Mouse (Mus musculus) hindbrain, embryonic 14.5 days (tissue): ENCODE data around the gene Olfr638. TPM values are rescaled to one million over a fixed set of nuclear protein-coding genes. Genes with fewer than 3 reads are reported as not detected.
"Not testable (repeated sequence)": the region's sequence is repeated elsewhere in the genome, so short reads cannot be mapped to it uniquely, and the experiment has no call there.

ENCODE experiments used
- ATAC-seq: fragments of 200-750 bp; cut with Nextera tagmentation; 2 replicates; pipeline ENCODE4 v1.8.0; 2017; ENCODE audit warnings: moderate number of reproducible peaks, mild to moderate bottlenecking, moderate TSS enrichment, moderate library complexity; ENCODE audit not compliant: low FRiP score
- DNase-seq: peaks from one replicate; pipeline ENCODE4 v3.0.0-alpha.2; 2015; ENCODE audit warnings: low spot score
- H3K27ac ChIP-seq: fragments of 300-500 bp; sonication (generic); 2 replicates; pipeline ENCODE4 v1.5.1; 2014; ENCODE audit warnings: mild to moderate bottlenecking, moderate library complexity
- H3K27me3 ChIP-seq: fragments of 300-500 bp; sonication (generic); 2 replicates; pipeline ENCODE4 v1.6.1; 2014; ENCODE audit warnings: mild to moderate bottlenecking, low read length, mixed read lengths; ENCODE audit not compliant: control insufficient read depth, insufficient read depth
- H3K36me3 ChIP-seq: fragments of 300-500 bp; sonication (generic); replicated peaks from 2 replicates; pipeline ENCODE4 v1.6.1; 2014; ENCODE audit not compliant: control insufficient read depth, insufficient read depth
- H3K4me1 ChIP-seq: fragments of 300-500 bp; sonication (generic); replicated peaks from 2 replicates; pipeline ENCODE4 v1.6.1; 2014; ENCODE audit warnings: antibody characterized with exemption, low read length, mixed read lengths; ENCODE audit not compliant: control insufficient read depth, insufficient read depth
- H3K4me2 ChIP-seq: fragments of 300-500 bp; sonication (generic); replicated peaks from 2 replicates; pipeline ENCODE4 v1.6.1; 2014; ENCODE audit warnings: mild to moderate bottlenecking, moderate library complexity
- H3K4me3 ChIP-seq: fragments of 300-500 bp; sonication (generic); replicated peaks from 2 replicates; pipeline ENCODE4 v1.5.1; 2014; ENCODE audit warnings: mild to moderate bottlenecking, low read length
- H3K9ac ChIP-seq: fragments of 300-500 bp; sonication (generic); 2 replicates; pipeline ENCODE4 v1.6.1; 2014
- H3K9me3 ChIP-seq: fragments of 300-500 bp; sonication (generic); 2 replicates; pipeline ENCODE4 v1.6.1; 2016; ENCODE audit warnings: low read length; ENCODE audit not compliant: control insufficient read depth
- WGBS: fragments of 180-500 bp; shearing (Covaris S2); extraction: QIAGEN DNeasy Blood & Tissue Kit; methylation state at CpG from one replicate; pipeline ENCODE4 v1.1.7; 2014; 5-methylcytosine and 5-hydroxymethylcytosine counted together
- polyA plus RNA-seq: library from polyadenylated mRNA; unstranded; fragments of >200 nt; fragmentation: Nextera tagmentation; extraction: Ambion mirVana; gene quantifications from 2 replicates; pipeline ENCODE4 v1.2.1, GENCODE M21; 2014

Olfr638 gene
- polyA plus RNA-seq = not detected in 2 replicates

DNA sequence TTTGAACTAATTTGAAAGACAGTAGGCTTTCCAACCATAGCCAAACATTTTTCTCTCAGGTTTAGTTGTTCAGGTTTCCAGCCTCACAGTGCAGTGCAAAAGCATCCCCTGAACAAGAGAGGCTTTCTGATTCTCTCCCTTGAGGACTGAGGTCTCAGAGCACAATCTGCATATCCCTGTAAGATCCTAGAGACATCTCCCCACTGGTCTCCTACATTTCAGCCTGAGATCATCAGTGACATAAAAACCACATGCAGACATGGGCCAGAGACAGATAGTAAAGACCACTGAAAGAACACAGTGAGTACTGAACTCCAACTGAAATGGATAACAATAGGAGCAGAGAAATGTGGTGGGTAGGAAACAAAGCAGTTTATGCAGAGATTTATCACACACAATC is at the start of gene Olfr638:
TSS of gene Olfr638 (plus strand) at position 301 of the 400 bp plus-strand sequence.
- Histone ChIP-seq H3K36me3 (no peaks in the 10 kb centered on the region), H3K27me3 (no peaks in the 10 kb centered on the region), H3K4me1 (no peaks in the 10 kb centered on the region), H3K9me3 (no peaks in the 10 kb centered on the region), H3K9ac (no peak within 1 kb of the TSS), H3K4me3 (no peak within 1 kb of the TSS), H3K27ac (no peak within 1 kb of the TSS), H3K4me2 (no peak within 1 kb of the TSS)
- no peak for ATAC-seq
- no peak for DNase-seq

DNA sequence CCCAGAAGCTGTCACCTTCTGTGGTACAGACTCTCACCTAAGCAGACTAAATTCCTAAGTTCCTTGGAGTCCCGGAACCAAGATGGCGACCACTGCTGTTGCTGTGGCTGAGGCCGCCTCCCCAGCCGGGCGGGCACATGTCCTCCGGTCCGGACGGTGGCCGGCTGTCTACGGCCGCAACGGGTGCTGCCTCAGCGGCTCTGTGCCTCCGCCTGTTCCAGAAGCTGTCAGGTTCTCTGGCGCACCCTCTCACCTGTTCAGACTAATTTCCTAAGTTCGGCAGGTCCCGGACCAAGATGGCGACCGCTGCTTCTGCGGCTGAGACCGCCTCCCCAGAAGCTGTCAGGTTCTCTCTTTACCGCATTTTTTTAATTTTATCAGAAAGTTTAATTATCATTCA is 31.7 kb upstream of the Olfr638 start:
- DNase-seq, H3K9ac ChIP-seq, H3K4me3 ChIP-seq, H3K4me2 ChIP-seq, ATAC-seq, H3K27ac ChIP-seq, H3K9me3 ChIP-seq, H3K36me3 ChIP-seq, H3K27me3 ChIP-seq, H3K4me1 ChIP-seq: not testable (repeated sequence)
- WGBS = 96% methylated on average over 22 of the region's 22 CpGs

DNA sequence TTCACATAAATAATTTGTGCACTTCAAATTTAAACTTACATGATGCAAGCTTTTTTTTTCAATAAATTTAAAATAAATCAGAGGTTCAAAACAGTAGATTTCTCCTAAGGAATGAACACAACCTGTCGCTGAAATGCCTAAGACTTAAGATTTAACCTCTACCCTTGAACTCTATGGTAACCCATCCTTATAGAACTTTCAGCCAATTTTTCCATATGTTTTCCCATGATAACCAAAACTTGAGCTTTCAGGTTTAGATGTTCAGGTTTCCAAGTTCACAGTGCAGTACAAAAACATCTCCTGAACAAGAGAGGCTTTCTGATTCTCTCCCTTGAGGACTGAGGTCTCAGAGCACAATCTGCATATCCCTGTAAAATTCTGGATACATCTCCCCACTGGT is 27.7 kb upstream of the Olfr638 start, which contains the start of gene Olfr635:
TSS of gene Olfr635 (plus strand) at position 301 of the 400 bp plus-strand sequence.
- Histone ChIP-seq H3K4me3 (no peak within 1 kb of the TSS), H3K27me3 (no peaks in the 10 kb centered on the region), H3K4me1 (no peaks in the 10 kb centered on the region), H3K36me3 (no peaks in the 10 kb centered on the region), H3K9ac (no peak within 1 kb of the TSS), H3K27ac (no peak within 1 kb of the TSS), H3K4me2 (no peak within 1 kb of the TSS), H3K9me3 (no peaks in the 10 kb centered on the region)
- ATAC-seq = no peak
- no peak for DNase-seq
- 71% methylated on average over 1 of the region's 1 CpGs for WGBS

DNA sequence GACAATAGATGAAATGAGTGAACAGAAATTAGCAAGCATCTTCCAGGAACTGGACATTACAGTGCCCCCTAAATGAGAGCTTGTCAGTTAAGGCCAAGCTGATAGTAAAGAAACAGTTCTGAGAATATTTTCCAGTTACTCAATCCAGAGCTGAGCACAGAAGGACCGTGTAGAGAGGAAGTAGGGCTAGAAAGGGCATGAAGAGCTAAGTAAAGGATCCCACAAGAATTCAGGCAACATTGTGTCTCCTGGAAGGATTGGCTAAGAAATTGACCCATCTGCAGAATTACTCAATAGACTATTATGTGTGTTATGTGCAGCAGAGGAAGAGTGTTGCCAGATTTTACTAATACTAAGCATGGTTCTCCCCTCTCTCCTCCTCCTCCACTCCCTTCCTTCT is 26.8 kb upstream of the Olfr638 start:
- H3K9ac ChIP-seq = no peak overlapping the region
- no peak overlapping the region for H3K4me2 ChIP-seq
- WGBS = 59% methylated on average over 1 of the region's 1 CpGs
- no peaks in the 10 kb centered on the region for H3K36me3 ChIP-seq
- no peaks in the 10 kb centered on the region for H3K4me1 ChIP-seq
- H3K9me3 ChIP-seq = no peaks in the 10 kb centered on the region
- DNase-seq (no peak), ATAC-seq (no peak)
- H3K4me3 ChIP-seq = no peak overlapping the region
- H3K27me3 ChIP-seq = no peaks in the 10 kb centered on the region
- H3K27ac ChIP-seq = no peak overlapping the region

DNA sequence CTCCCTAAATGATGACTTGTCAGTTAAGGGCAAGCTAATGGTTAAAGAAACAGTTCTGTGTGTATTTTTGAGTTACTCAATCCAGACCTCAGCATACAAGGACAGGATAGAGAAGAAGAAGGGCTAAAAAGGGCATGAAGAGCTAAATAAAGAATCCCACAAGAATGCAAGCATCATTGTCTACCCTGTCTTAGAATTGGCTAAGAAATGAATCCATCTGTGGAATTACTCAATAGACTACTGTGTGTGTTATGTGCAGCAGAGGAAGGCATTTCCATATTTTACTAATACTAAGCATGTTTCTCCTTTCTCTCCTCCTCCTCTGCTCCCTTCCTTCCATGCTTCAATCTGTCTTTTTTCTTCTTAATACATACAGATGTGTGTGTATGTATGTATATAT is 578 bp downstream of the Olfr638 start:
- H3K4me2 ChIP-seq = no peak overlapping the region
- ATAC-seq = no peak

DNA sequence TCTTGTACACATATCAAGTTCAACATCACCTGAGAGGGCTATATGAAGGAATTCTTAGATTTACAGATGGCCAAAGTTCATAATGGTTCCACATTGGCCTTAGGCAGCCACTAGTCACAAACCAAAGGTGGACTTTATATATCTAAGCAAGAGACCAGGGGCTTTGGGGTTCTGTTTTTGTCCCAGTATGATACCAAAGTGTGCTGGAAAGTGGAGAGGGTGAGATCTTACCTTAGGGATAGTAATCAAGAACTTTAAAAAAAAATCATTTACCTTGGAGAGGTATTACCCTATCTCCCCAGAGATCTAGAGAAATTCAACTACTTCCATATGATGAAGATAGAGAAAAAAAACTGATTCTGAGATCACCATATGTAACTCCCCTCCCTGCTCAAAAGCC is 18.7 kb downstream of the Olfr638 start, which contains the start of gene Olfr639:
TSS of gene Olfr639 (minus strand) at position 101 of the 400 bp plus-strand sequence.
- H3K36me3 ChIP-seq = no peaks in the 10 kb centered on the region
- no peaks in the 10 kb centered on the region for H3K4me1 ChIP-seq
- H3K9me3 ChIP-seq = no peaks in the 10 kb centered on the region
- H3K9ac ChIP-seq = no peak within 1 kb of the TSS
- no peak within 1 kb of the TSS for H3K4me3 ChIP-seq
- DNase-seq (no peak), ATAC-seq (no peak)
- no peak within 1 kb of the TSS for H3K27ac ChIP-seq
- no peaks in the 10 kb centered on the region for H3K27me3 ChIP-seq
- no peak within 1 kb of the TSS for H3K4me2 ChIP-seq

More for the DNA sequence above, 578 bp downstream of the Olfr638 start:
- Histone ChIP-seq H3K36me3 (no peaks in the 10 kb centered on the region), H3K27me3 (no peaks in the 10 kb centered on the region), H3K4me1 (no peaks in the 10 kb centered on the region), H3K9ac (no peak overlapping the region), H3K4me3 (no peak overlapping the region), H3K9me3 (no peaks in the 10 kb centered on the region), H3K27ac (no peak overlapping the region)
- DNase-seq = no peak

DNA sequence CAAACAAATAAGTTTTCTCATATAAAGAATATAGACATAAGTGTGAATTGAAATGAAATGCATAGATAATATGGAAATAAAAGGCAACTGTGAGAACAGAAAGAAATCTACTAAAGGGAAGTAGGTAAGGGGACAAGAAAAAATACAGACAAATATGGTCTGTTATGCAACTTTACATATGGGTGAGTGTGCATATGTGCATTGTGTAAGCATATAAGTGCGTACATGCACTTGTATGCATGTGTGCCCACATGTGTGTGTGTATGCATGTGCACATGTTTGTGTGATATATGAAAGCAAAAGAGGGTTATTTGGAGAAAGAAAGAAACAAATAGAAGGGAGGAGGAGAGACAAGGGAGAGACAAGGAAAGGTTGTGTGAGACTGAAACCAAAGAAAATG is 20.4 kb downstream of the Olfr638 start:
- Histone ChIP-seq H3K4me2 (no peak overlapping the region), H3K27ac (no peak overlapping the region), H3K9ac (no peak overlapping the region), H3K4me1 (no peaks in the 10 kb centered on the region), H3K9me3 (no peaks in the 10 kb centered on the region), H3K4me3 (no peak overlapping the region), H3K27me3 (no peaks in the 10 kb centered on the region), H3K36me3 (no peaks in the 10 kb centered on the region)
- no peak for DNase-seq
- WGBS = 93% methylated on average over 1 of the region's 1 CpGs
- no peak for ATAC-seq

DNA sequence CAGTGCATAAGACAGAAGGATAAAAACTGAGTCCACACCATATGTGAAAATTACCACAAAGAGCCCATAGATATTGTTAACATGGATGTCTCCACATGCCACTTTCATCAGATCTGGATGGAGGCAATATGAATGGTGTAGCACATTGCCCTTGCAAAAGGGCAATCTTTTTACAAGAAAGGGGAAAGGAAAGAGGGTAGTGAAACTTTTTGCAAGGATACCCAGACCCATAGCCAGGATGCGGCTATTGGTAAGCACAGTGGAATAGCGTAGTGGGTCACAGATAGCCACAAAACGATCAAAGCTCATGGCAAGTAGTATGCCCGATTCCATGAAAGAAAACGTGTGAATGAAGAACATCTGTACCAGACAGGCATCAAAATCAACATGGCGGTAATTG is 23.1 kb downstream of the Olfr638 start:
- no peak for ATAC-seq
- 96% methylated on average over 6 of the region's 6 CpGs for WGBS

DNA sequence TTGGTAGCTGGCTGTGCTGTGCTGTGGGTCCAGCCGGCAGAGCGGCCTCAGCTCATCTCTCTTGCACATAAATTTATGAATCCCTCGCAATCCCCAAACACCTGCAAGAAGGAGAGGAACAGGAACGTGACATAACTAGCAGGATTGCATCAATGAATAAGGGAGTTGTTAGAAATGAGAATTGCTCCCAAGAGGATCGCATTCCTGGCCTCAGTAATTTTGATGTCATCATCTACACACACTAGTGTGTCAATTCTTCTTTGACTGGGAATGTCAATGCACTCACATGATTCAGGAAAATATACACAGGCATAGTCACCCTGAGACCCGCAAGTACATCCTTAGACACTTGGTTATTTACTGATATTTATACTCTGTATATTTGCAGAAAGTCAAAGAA is 26.9 kb downstream of the Olfr638 start, which contains the start of gene Olfr640:
TSS of gene Olfr640 (minus strand) at position 101 of the 400 bp plus-strand sequence.
- Histone ChIP-seq H3K9ac (no peak within 1 kb of the TSS), H3K4me3 (no peak within 1 kb of the TSS), H3K36me3 (no peaks in the 10 kb centered on the region), H3K27me3 (no peaks in the 10 kb centered on the region), H3K27ac (no peak within 1 kb of the TSS), H3K4me1 (no peaks in the 10 kb centered on the region), H3K9me3 (no peaks in the 10 kb centered on the region), H3K4me2 (no peak within 1 kb of the TSS)
- no peak for DNase-seq
- 86% methylated on average over 6 of the region's 6 CpGs for WGBS
- no peak for ATAC-seq

More for the DNA sequence above, 23.1 kb downstream of the Olfr638 start:
- H3K4me1 ChIP-seq = no peaks in the 10 kb centered on the region
- no peak overlapping the region for H3K9ac ChIP-seq
- H3K4me3 ChIP-seq = no peak overlapping the region
- H3K9me3 ChIP-seq = no peaks in the 10 kb centered on the region
- H3K27me3 ChIP-seq = no peaks in the 10 kb centered on the region
- no peak for DNase-seq
- H3K36me3 ChIP-seq = no peaks in the 10 kb centered on the region
- H3K4me2 ChIP-seq = no peak overlapping the region
- no peak overlapping the region for H3K27ac ChIP-seq

DNA sequence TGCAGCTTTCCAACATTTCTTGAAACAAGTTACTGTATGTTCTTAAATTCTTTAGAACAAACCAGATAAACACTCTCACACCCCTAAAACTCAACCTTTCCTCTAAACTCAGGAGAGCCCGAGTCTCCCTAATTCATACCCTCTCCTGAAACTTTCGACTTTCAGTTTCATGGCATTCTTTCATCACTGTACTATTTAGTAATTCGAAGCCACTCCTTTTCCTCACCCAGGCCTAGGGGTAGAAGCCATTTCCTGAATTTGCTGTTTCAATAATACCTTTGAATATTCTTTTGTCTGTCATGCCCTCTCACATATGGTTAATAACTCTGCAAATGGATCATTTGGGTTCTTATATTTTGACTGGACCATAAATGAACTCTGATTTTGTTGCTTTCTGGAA is 28.4 kb downstream of the Olfr638 start:
- Histone ChIP-seq H3K9ac (no peak overlapping the region), H3K9me3 (no peaks in the 10 kb centered on the region), H3K4me3 (no peak overlapping the region), H3K36me3 (no peaks in the 10 kb centered on the region), H3K4me2 (no peak overlapping the region), H3K27ac (no peak overlapping the region), H3K4me1 (no peaks in the 10 kb centered on the region), H3K27me3 (no peaks in the 10 kb centered on the region)
- DNase-seq (no peak), ATAC-seq (no peak)
- 90% methylated on average over 3 of the region's 3 CpGs for WGBS
